Mouse (Mus musculus): ENCODE results near the gene Gjd3.
A peak's percentile ranks its signal among the peaks of the same experiment; 100 is the strongest.

DNA sequence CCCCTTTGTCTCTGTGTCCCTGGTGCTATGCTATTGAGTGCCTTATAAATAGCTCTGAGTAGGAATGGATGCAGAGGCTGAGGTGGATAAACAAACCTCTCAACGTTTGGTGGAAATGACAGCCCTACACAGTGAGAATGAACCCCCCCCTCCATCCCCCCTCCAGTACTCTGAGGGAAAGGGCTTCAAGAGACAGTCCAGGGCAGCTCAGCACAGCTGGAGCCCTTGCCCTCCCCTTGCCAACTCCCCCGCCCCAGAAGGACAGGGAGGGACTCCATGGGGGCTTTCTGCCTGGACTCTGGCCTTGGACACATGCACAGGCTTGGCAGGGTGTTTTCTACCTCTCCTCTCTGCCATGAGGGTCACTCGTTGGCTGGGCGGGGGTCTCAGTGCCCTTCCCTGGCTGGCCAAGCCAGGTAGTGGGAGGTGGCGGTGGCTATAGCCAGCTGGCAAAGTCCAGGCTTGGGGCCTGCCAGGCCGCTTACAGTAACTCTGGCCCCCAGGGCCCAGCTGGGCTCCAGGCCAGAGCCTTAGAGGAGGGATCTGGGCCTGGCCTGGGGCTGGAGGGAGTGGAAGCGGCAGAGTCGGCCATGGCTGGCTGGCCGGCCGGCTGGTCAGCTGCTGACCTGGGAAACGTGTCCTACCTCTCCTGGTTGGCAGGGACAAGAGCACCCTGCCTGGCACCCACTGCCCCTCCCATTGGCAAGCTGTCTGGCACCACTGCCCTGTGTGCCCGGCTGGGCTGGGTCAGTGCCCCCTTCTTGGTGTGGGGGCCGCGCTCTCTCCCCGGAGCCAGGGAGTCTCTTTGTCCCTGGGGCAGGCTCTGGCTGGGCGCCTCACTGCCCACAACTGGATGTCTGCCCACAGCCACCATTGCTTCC lies 31.6 kb downstream of the Gjd3 start:
- no peak for TF ChIP-seq CTCF (IDR thresholded peaks at IDR 0.05; ENCODE audit: insufficient read depth, low read length)
- peak; percentile 28; the same call in 1 of the 2 replicates for TF ChIP-seq POLR2A (IDR thresholded peaks at IDR 0.05; ENCODE audit: borderline replicate concordance, extremely low read depth, low read depth, low read length)

Measured in lung, adult 2 months (tissue).